Mouse (Mus musculus): ENCODE measurements around the gene Pex1.
"Not testable (repeated sequence)": the region's sequence is repeated elsewhere in the genome, so short reads cannot be mapped to it uniquely, and the experiment has no call there.

The Pex1 gene

DNA sequence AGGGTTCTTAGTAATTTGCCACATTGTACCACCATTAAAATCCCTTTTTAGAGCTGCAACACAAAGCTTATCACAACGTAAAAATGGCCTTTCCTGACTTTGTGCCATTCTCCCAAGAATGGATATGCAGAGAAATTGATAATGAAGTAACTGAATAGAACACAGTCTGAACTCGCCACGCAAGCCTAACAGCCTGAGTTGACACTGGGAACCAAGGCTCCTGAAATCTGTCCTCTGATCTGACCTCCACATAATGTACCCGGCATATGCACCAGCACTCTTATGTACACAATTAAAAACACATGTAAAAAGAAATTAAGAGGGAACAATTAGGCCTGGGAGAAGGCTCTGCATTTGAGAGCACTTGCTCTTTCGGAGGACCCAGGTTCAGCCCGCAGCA is 49.5 kb downstream of the Pex1 start:
- no peak for DNase-seq (ENCODE audit: low spot score)

DNA sequence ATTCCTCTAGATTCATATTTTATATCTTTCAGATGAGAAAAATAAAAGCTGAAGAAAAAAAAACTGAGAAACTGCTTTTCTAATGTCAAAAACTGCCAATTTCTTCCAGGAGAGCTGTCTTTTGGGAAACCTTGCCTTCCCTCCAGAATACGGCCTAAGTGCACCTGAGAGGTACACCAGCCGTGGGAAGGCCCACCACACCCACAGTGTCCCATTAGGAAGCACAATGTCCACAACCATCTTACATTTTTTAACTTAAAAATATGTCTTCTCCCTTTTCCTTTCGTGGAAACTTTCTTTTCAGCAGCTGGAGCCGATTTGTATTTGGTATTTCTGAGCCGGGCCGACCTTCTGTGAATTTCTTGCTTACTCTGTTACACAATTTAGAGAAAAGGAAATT is 50.7 kb downstream of the Pex1 start:
- DNase-seq (ENCODE audit: low spot score): no peak

DNA sequence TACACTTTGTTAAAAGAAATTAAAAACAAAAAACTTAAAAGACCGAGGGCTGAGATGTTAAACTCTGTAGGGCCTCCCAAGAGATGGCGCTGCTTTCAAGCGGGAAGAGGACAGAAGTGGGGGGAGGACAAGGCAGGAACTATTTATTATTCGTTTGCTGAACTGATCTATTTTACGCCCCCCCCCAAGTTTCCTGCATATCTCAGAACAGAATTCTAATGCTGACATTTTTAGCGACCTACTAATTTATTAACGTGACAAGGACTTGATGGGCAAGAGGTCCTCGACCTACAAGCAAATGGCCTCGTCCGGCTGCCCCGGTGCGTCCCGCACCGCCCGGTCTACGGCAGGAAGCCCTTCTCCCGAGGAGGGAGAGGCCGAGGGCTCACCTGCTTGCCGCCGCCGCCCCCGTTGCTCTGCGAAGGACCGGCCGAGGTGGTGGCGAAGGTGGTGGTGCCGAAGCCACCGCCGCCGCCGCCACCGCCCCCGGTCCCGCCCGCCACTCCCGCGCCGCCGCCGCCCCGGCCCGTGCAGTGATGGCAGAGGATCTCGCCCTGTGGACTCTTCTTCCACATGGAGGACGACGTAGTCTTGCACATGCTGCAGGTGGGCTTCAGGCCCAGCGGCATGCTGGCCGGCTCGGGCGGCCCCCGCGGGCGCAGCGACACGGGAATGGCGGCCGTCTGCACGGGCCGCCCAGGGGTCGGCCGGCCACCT is 51.3 kb downstream of the Pex1 start:
- peak; percentile 50 for DNase-seq (ENCODE audit: low spot score)

DNA sequence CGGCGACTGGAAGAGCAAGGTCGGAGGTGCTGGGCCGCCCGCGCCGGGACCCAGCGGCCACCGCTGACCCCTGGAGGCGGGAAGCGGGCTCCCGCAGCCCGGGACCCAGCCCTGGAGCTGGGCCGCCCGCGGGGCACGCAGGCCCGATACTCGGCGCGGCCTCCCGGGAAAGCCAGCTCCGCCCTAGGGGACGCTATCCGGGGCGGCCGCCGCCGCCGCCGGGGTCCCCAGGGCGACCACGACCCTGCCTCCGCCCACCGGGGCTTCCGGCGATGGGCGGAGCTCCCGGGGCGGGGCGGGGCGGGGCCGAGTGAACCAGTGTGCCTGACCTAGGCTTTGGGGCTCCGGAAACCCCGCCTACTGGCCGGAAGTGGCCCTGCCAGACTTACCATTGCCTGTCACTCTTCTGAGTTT is 51.8 kb downstream of the Pex1 start:
- peak; percentile 86 for DNase-seq (ENCODE audit: low spot score)

DNA sequence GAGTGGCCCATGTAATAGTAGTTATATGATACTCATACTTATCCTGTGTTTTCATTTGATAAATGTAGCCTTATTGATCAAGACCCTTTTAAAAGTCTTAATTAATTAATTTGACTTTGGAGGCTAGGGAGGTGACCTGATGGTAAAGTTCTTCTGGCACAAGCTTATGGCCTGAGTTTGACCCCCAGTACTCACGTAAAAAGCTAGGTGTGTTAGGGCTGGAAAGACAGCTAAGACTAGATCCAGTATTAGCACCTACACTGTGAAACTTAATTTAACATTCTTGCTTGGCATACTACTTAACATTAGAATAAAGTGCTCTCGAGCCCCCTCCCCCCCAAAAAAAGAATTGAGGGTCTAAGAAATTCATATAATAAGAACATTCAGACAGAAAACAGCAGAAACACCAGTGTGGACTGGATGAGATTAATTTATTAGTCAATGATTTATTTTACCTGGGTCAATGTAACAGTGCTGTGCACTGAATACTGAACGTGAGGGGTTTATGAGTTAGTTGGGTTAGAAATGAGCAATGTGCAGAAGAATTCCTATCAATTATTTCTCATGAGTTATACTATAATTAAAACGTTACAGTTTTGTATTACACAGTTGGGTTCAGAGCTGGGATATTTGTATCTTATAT is 52.5 kb downstream of the Pex1 start:
- DNase-seq (ENCODE audit: low spot score): no peak

DNA sequence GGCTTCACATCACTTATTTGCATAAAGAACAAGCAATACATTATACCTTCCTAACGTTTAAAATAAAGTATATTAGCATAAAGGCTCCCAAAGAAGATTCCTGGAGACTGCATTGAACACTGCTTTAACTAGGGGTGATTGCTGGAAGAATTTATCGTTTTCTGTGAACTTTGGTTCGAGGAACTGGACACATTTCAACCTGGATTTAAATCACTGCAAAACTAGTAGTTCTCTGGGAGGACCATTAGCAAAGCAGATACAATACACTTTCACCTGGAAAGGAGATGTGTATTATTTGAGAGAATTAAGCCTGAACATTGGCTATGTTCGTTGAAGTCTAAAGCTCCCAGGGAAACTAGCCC is 53.0 kb downstream of the Pex1 start:
- no peak for DNase-seq (ENCODE audit: low spot score)

DNA sequence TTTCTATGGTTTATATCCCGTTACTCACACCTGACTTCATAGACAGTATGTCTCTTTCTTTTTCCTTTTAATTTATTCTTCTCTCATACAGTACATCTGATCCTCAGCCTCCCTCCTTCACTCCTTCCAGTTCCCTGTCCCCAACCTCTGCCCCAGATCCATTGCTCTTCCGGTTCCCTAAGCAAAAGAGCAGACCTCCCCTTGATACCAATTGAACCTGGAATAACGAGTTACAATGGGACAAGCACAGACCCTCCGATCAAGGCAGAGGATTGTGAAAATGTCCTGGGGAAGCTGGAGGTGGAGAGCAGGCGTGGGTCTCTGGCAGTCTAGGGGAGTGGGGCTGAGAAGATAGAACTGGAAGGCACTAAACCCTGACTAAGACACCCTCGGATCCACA is 55.0 kb downstream of the Pex1 start, which contains the start of gene Tmbim7:
Tmbim7 (plus strand) TSS at position 301 of the 400 bp plus-strand sequence.
- no peak for DNase-seq (ENCODE audit: low spot score)

DNA sequence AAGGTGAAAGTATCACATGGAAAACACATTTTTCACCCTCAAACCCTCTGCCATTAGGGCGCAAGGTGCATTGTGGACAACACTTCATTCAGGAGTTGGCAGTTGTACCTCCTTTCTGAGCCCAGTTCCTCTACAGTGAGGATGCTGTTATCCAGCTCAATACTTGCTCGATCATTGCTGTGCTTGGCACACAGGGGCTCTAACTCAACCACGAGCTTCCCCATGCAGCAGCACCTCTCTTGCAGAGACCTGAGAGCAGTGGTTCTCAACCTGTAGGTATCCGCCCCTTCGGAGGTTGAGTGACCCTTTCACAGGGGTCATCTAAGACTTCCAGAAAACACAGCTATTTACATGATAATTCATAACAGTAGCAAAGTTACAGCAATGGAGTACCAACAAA is 55.8 kb downstream of the Pex1 start:
- no peak for DNase-seq (ENCODE audit: low spot score)

DNA sequence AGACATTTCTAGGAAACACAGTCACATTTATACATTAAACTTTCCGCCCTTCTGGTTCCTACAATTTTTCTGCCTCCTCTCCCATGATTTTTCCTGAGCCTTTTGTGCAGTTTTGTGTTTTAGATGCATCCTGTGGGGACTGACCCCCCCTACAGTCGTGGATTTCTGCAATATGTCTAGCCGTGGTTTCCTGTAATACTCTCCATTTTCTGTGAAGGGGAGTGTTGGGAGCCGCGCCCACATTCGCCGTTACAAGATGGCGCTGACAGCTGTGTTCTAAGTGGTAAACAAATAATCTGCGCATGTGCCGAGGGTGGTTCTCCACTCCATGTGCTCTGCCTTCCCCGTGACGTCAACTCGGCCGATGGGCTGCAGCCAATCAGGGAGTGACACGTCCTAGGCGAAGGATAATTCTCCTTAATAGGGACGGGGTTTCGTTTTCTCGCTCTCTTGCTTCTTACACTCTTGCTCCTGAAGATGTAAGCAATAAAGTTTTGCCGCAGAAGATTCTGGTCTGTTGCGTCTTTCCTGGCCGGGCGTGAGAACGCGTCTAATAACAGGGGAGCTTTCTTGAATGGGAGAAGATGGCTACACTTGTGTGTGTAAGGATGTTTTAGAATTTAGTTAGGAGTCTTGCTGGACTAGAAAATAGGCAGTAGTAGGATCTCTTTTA is 57.2 kb downstream of the Pex1 start:
- not testable (repeated sequence) for DNase-seq (ENCODE audit: low spot score)

DNA sequence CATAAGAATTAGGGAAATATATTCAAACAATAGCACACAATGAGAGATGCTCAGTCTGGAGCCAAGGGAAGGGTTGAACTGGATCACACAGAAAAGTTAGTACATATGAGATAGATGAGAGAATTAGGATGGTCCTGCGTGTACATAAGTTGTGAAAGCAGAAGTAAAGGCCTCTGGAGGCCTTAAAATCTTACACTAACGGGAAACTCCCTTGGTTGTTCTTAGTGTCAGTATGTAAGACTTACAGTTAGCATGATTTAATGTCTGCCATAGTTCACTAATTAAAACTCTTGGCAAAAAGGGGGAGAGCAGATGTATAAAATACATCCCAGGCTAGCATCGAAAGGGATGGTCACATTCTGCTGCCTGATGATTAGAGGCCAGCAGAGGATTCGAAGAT is 57.9 kb downstream of the Pex1 start:
- no peak for DNase-seq (ENCODE audit: low spot score)

DNA sequence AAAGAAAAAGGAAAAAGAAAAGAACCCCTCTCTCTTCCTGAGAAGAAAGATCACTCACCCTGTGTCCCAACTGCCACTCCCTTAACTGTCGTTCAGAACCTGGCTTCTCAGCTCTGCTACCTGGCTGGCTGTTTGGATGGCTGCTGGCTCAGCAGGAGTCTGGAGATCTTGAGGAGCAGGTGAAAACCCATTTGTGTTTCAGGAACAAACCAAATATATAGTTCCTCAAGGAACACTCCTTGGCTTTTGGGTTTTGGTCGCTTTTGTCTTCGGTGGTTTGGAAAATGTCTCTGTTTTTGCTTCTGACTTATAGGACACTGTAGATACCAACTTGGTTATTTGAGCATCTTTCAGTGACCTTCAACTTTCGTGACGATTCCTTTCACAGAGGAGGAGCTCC is 61.2 kb downstream of the Pex1 start, which contains the start of gene Gatad1:
Gatad1 (minus strand) TSS at position 101 of the 400 bp plus-strand sequence.
- no peak for DNase-seq (ENCODE audit: low spot score)

DNA sequence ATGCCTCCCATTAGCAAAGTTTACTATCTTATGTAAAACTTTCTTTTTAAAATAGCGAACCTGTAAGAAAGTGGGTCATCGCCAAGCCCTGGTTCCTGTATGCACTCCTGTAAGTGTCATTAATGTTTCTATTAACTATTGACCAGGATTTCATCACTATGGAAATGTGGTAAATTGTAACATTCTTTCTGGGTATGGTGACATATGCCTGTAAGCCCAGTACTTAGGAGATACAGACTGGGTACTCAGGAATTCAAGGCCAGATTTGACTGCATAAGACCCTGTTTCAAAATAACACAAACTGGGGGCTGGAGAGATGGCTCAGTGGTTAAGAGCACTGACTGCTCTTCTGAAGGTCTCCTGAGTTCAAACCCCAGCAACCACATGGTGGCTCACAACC is 69.4 kb downstream of the Pex1 start:
- no peak for DNase-seq (ENCODE audit: low spot score)

DNA sequence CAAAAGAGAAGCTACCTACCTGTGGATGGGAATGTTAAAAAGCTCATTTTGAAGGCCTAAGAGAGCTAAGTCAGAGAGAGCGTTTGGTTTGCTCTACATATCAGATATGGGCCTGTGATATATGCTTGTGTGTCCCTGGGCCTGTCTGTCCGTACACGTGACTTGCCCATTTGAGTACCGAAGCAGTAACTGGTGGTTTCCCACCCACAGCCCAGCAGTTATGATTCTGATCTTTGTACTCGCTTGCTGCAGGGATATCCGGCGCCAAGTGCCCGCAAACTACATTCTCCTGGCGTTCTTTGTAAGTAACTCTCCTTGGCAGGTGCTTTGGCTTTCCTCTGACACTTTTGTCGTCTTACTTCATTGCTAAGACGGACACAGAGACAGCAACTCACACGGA is 70.7 kb downstream of the Pex1 start:
- DNase-seq (ENCODE audit: low spot score): no peak

DNA sequence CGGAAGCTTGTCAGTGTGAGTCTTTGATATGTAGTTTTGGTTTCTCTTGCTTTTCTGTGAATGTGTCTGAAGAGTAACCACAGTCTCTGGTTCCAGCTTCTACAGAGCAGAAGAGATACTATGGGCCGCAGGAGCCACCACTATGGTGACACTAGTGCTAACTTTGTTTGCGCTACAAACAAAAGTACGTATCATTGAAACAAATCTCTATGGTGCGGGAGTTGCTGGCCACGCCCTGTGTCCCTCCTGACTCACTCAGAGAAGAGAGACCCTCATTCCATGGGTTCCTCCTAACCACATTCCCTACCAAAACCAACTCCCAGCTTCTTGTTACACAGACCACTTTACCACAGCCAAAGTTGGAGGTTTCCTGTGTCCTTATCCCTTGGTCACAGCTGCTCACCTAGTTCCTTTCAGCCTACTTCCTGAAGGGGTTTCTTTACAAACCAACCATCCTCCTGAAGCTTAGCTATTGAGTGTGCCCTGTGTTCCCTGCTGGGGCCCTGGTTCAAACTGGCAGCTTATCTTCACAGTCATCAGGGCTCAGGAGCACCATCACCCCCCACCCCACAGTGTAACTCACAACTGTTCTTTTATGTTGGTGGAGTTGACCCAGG is 74.2 kb downstream of the Pex1 start:
- DNase-seq (ENCODE audit: low spot score): no peak
